Mouse (Mus musculus) liver, postnatal 0 days (tissue): ENCODE data around the gene Nol3. TPM values are rescaled to one million over a fixed set of nuclear protein-coding genes. Genes with fewer than 3 reads are reported as not detected.

Experiments used
- ATAC-seq: fragments of 200-750 bp; cut with Nextera tagmentation; 2 replicates; pipeline ENCODE4 v1.8.0; 2017; ENCODE audit warnings: mild to moderate bottlenecking, moderate library complexity
- DNase-seq: peaks from one replicate; pipeline ENCODE4 v3.0.0-alpha.2; 2016
- H3K27ac ChIP-seq: fragments of 300-500 bp; sonication (generic); 2 replicates; pipeline ENCODE4 v1.5.1; 2014; ENCODE audit warnings: antibody characterized with exemption, moderate library complexity, mild to moderate bottlenecking, low read depth
- H3K27me3 ChIP-seq: fragments of 300-500 bp; sonication (generic); 2 replicates; pipeline ENCODE4 v1.6.1; 2014; ENCODE audit warnings: low read length, control low read depth, mixed read lengths; ENCODE audit not compliant: insufficient read depth
- H3K36me3 ChIP-seq: fragments of 300-500 bp; sonication (generic); replicated peaks from 2 replicates; pipeline ENCODE4 v1.6.1; 2014; ENCODE audit warnings: mild to moderate bottlenecking, control low read depth, low read length, moderate library complexity, mixed read lengths; ENCODE audit not compliant: insufficient read depth
- H3K4me1 ChIP-seq: fragments of 300-500 bp; sonication (generic); 2 replicates; pipeline ENCODE4 v1.6.1; 2014; ENCODE audit warnings: antibody characterized with exemption, mild to moderate bottlenecking, control low read depth; ENCODE audit not compliant: insufficient read depth
- H3K4me2 ChIP-seq: fragments of 300-500 bp; sonication (generic); 2 replicates; pipeline ENCODE4 v1.6.1; 2014; ENCODE audit warnings: low read depth, mild to moderate bottlenecking, low read length, moderate library complexity, mixed read lengths
- H3K4me3 ChIP-seq: fragments of 300-500 bp; sonication (generic); 2 replicates; pipeline ENCODE4 v1.5.1; 2014; ENCODE audit warnings: low read depth, low read length
- H3K9ac ChIP-seq: fragments of 300-500 bp; sonication (generic); replicated peaks from 2 replicates; pipeline ENCODE4 v1.6.1; 2014; ENCODE audit warnings: mild to moderate bottlenecking, moderate library complexity
- H3K9me3 ChIP-seq: fragments of 300-500 bp; sonication (generic); 2 replicates; pipeline ENCODE4 v1.6.1; 2016; ENCODE audit warnings: mild to moderate bottlenecking, control low read depth, low read length, mixed read lengths
- CTCF ChIP-seq: sonication (generic); IDR thresholded peaks from 2 replicates; pipeline ENCODE4 v1.5.1; 2016; ENCODE audit warnings: antibody characterized with exemption, low read depth
- EP300 ChIP-seq: IDR thresholded peaks from 2 replicates; pipeline ENCODE4 v1.6.1; 2016; ENCODE audit warnings: antibody characterized with exemption, low read depth, mild to moderate bottlenecking
- WGBS: fragments of 180-500 bp; shearing (Covaris S2); extraction: QIAGEN DNeasy Blood & Tissue Kit; methylation state at CpG from one replicate; pipeline ENCODE4 v1.1.7; 2014; ENCODE audit not compliant: insufficient replicate concordance; 5-methylcytosine and 5-hydroxymethylcytosine counted together
- polyA plus RNA-seq: library from polyadenylated mRNA; unstranded; fragments of >200 nt; fragmentation: Nextera tagmentation; extraction: Ambion mirVana; gene quantifications from 2 replicates; pipeline ENCODE4 v1.2.1, GENCODE M21; 2015

Gene Nol3
- polyA plus RNA-seq, 1 experiment from 2014 or later: 0.05 TPM

GRCm38 (mm10) chr8:105241016-105241415 lies 34.9 kb upstream of the Nol3 start:
- H3K4me3 ChIP-seq: no peak overlapping the region

GRCm38 (mm10) chr8:105251954-105252353 lies 24.0 kb upstream of the Nol3 start:
- no peak overlapping the region for H3K4me3 ChIP-seq
- peaks cover 59% of the 10 kb centered on the region for H3K36me3 ChIP-seq
- H3K9ac ChIP-seq: no peak overlapping the region
- no peak for DNase-seq
- no peak for TF ChIP-seq CTCF
- TF ChIP-seq EP300: no peak
- ATAC-seq: no peak
- H3K4me1 ChIP-seq: peaks cover 21% of the 10 kb centered on the region
- no peaks in the 10 kb centered on the region for H3K27me3 ChIP-seq
- no peaks in the 10 kb centered on the region for H3K9me3 ChIP-seq
- 93% methylated on average over 6 of the region's 6 CpGs for WGBS
- no peak overlapping the region for H3K27ac ChIP-seq
- no peak overlapping the region for H3K4me2 ChIP-seq

More at GRCm38 (mm10) chr8:105241016-105241415, 34.9 kb upstream of the Nol3 start:
- Histone ChIP-seq H3K27me3 (no peaks in the 10 kb centered on the region), H3K36me3 (peaks cover 60% of the 10 kb centered on the region), H3K4me2 (no peak overlapping the region), H3K4me1 (no peaks in the 10 kb centered on the region), H3K9ac (no peak overlapping the region), H3K27ac (no peak overlapping the region), H3K9me3 (no peaks in the 10 kb centered on the region)
- DNase-seq: no peak
- no peak for ATAC-seq
- TF ChIP-seq CTCF (no peak), EP300 (no peak)
- WGBS: 94% methylated on average over 7 of the region's 7 CpGs

GRCm38 (mm10) chr8:105252680-105253537 lies 23.0 kb upstream of the Nol3 start:
- 69% methylated on average over 10 of the region's 10 CpGs for WGBS
- H3K4me2 ChIP-seq: no peak overlapping the region

GRCm38 (mm10) chr8:105253766-105254151 lies 22.2 kb upstream of the Nol3 start:
- ATAC-seq (no peak), DNase-seq (no peak)
- H3K9ac ChIP-seq: 0 out of 2 replicates have a peak overlapping the region, but pooled peaks have one; percentile 59
- no peaks in the 10 kb centered on the region for H3K9me3 ChIP-seq
- H3K27ac ChIP-seq: no peak overlapping the region
- TF ChIP-seq EP300 (no peak), CTCF (no peak)
- H3K4me1 ChIP-seq: peaks cover 23% of the 10 kb centered on the region
- H3K4me2 ChIP-seq: peak overlapping the region; percentile 93
- 52% methylated on average over 20 of the region's 20 CpGs for WGBS
- H3K36me3 ChIP-seq: peaks cover 42% of the 10 kb centered on the region
- peaks cover 3% of the 10 kb centered on the region; the same call in 1 of the 2 replicates for H3K27me3 ChIP-seq
- H3K4me3 ChIP-seq: peak overlapping the region; percentile 58

More at GRCm38 (mm10) chr8:105252680-105253537, 23.0 kb upstream of the Nol3 start:
- no peak overlapping the region for H3K4me3 ChIP-seq
- H3K27ac ChIP-seq: no peak overlapping the region
- H3K36me3 ChIP-seq: peaks cover 50% of the 10 kb centered on the region
- H3K4me1 ChIP-seq: peaks cover 21% of the 10 kb centered on the region
- no peak for TF ChIP-seq EP300
- no peak for TF ChIP-seq CTCF
- H3K9ac ChIP-seq: no peak overlapping the region
- H3K9me3 ChIP-seq: no peaks in the 10 kb centered on the region
- no peaks in the 10 kb centered on the region for H3K27me3 ChIP-seq
- DNase-seq (no peak), ATAC-seq (no peak)

- H3K4me2 ChIP-seq: peak overlapping the region; percentile 93
- H3K36me3 ChIP-seq: peaks cover 36% of the 10 kb centered on the region
- peak; percentile 87 for ATAC-seq
- TF ChIP-seq CTCF (peak; percentile 91), EP300 (no peak)
- H3K4me3 ChIP-seq: peak overlapping the region; percentile 58
- peaks cover 29% of the 10 kb centered on the region for H3K4me1 ChIP-seq
- H3K27ac ChIP-seq: peak overlapping the region; percentile 16
- no peaks in the 10 kb centered on the region for H3K9me3 ChIP-seq
- under 1% methylated on average over 62 of the region's 74 CpGs for WGBS
- H3K27me3 ChIP-seq: peaks cover 9% of the 10 kb centered on the region
- peak; percentile 92 for DNase-seq
- peak overlapping the region; percentile 59 for H3K9ac ChIP-seq
Observed at GRCm38 (mm10) chr8:105254152-105254965, 21.6 kb upstream of the Nol3 start.

GRCm38 (mm10) chr8:105254966-105255350 lies 21.0 kb upstream of the Nol3 start, which contains the start of gene B3gnt9:
Gene B3gnt9 (minus strand): TSS chr8:105255153.
- ATAC-seq (peak; percentile 80), DNase-seq (peak; percentile 77)
- Histone ChIP-seq H3K36me3 (peaks cover 30% of the 10 kb centered on the region), H3K9me3 (no peaks in the 10 kb centered on the region), H3K9ac (peak within 1 kb of the TSS; percentile 59), H3K27ac (peak within 1 kb of the TSS; percentile 41), H3K4me1 (peaks cover 35% of the 10 kb centered on the region), H3K27me3 (peaks cover 14% of the 10 kb centered on the region), H3K4me2 (peak within 1 kb of the TSS; percentile 93), H3K4me3 (peak within 1 kb of the TSS; percentile 58)
- 2% methylated on average over 14 of the region's 14 CpGs for WGBS
- no peak for TF ChIP-seq CTCF
- TF ChIP-seq EP300: no peak
